Mouse (Mus musculus): ENCODE data around the gene Kcnma1. TPM values are rescaled to one million over a fixed set of nuclear protein-coding genes. Genes with fewer than 3 reads are reported as not detected.

Gene Kcnma1
- polyA plus RNA-seq, 1 experiment from 2014 or later = 0.62 TPM

DNA sequence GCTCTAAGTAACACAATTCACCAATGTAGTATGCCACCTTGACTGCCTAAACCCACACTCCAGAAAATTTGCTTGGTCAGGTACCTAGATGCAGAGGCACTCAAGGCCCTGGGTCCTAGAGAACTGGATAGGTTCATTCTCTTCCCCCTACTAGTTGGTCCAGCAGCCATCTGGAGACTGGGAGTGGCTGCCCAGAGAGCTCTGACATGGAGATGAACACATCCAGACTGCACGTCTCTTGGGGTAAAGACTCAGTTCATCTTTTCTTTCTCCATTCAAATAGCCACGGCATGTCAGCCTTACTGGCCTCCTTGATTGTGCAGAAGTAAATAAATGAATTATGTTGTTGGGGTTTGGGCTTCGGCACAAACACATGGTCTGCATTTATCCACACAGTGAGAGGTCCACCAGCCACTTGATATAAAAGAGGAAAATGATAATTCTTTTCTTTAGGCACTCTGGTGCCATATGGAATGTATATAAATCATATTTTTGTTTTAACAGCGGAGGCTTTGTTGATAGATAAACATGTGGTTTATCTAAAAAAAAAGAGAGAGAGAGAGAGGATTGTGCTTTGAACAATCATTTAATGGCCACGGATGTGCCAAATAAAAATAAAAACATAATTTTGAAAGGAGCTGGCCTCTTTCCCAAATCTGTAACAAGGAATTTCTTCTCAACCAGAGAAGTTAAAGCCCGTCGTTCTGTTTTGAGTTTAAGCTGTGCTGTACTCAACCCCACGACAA lies 520.4 kb downstream of the Kcnma1 start:
- no peak for ATAC-seq

DNA sequence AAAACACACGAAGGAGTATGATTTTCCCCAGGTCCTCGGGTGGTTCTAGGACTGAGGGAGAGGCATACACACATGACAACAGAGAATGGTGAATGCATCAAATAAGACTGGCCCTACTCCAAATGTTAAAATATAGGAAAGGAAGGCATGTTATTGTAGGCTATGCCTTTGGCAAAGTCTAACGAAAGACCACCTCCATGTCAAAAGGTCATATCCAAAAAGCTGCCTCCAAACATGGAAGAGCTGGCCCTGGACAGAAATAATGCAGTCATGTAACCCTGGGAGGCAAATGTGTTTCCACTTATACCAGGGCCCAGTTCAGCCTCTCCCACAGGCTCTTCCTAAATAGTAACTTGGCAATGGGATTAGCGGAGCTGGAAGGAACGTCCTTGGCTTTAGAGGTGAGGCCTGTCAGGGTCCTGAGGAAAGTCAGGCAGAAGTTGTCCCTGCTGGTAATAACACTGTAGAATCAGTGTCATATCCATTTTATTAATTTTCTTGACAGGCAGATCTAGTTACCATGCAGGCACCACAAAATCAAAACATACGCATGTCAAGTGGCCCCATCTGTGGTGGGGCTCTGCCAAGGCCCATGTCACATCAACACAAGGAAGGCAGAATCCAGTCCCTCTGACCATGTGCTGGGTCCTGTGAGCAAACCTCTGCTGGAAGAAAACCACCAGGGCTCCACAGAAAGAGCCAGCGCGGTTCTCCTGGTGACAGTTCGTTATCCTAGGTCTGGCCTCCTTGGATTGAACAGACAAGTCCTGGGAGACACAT lies 521.5 kb downstream of the Kcnma1 start:
- H3K27me3 ChIP-seq (replicated peaks; ENCODE audit: insufficient read depth, low read length) = no peaks in the 10 kb centered on the region
- H3K4me3 ChIP-seq (ENCODE audit: low read depth, low read length) = no peak overlapping the region
- peak; percentile 50 for ATAC-seq
- peak overlapping the region; percentile 11; the same call in 1 of the 2 replicates for H3K27ac ChIP-seq (ENCODE audit: low read length)
- no peaks in the 10 kb centered on the region for H3K4me1 ChIP-seq (ENCODE audit: insufficient read depth, low read depth, low read length)
- H3K36me3 ChIP-seq (ENCODE audit: insufficient read depth, low read length) = no peaks in the 10 kb centered on the region
- TF ChIP-seq EP300 (IDR thresholded peaks at IDR 0.05) = no peak
- TF ChIP-seq CTCF (IDR thresholded peaks at IDR 0.05) = no peak
- DNase-seq (ENCODE audit: low spot score) = peak; percentile 17
- no peak overlapping the region for H3K9ac ChIP-seq (replicated peaks; ENCODE audit: low read depth)
- WGBS = 60% methylated on average over 9 of the region's 9 CpGs
- H3K4me2 ChIP-seq (replicated peaks; ENCODE audit: low read depth, low read length) = no peak overlapping the region
- no peaks in the 10 kb centered on the region for H3K9me3 ChIP-seq (ENCODE audit: low read length)

More for the DNA sequence above, 520.4 kb downstream of the Kcnma1 start:
- H3K4me2 ChIP-seq (replicated peaks; ENCODE audit: low read depth, low read length) = no peak overlapping the region
- no peak for DNase-seq (ENCODE audit: low spot score)
- H3K9ac ChIP-seq (replicated peaks; ENCODE audit: low read depth) = no peak overlapping the region
- H3K36me3 ChIP-seq (ENCODE audit: insufficient read depth, low read length) = no peaks in the 10 kb centered on the region
- H3K27me3 ChIP-seq (replicated peaks; ENCODE audit: insufficient read depth, low read length) = no peaks in the 10 kb centered on the region
- no peaks in the 10 kb centered on the region for H3K9me3 ChIP-seq (ENCODE audit: low read length)
- H3K27ac ChIP-seq (ENCODE audit: low read length) = no peak overlapping the region
- no peak for TF ChIP-seq CTCF (IDR thresholded peaks at IDR 0.05)
- 57% methylated on average over 8 of the region's 8 CpGs for WGBS
- H3K4me1 ChIP-seq (ENCODE audit: insufficient read depth, low read depth, low read length) = no peaks in the 10 kb centered on the region
- no peak overlapping the region for H3K4me3 ChIP-seq (ENCODE audit: low read depth, low read length)

GRCm38 (mm10) chr14:23491359-23491758 lies 522.9 kb downstream of the Kcnma1 start:
- Histone ChIP-seq H3K9me3 (ENCODE audit: low read length) (no peaks in the 10 kb centered on the region), H3K27ac (ENCODE audit: low read length) (no peak overlapping the region), H3K4me2 (replicated peaks; ENCODE audit: low read depth, low read length) (no peak overlapping the region), H3K27me3 (replicated peaks; ENCODE audit: insufficient read depth, low read length) (no peaks in the 10 kb centered on the region), H3K4me1 (ENCODE audit: insufficient read depth, low read depth, low read length) (no peaks in the 10 kb centered on the region), H3K4me3 (ENCODE audit: low read depth, low read length) (no peak overlapping the region), H3K9ac (replicated peaks; ENCODE audit: low read depth) (no peak overlapping the region), H3K36me3 (ENCODE audit: insufficient read depth, low read length) (no peaks in the 10 kb centered on the region)
- WGBS = 11% methylated on average over 2 of the region's 2 CpGs
- DNase-seq (ENCODE audit: low spot score) = peak; percentile 61
- TF ChIP-seq CTCF (IDR thresholded peaks at IDR 0.05) = no peak
- TF ChIP-seq EP300 (IDR thresholded peaks at IDR 0.05) = peak; percentile 65
- peak; percentile 65 for ATAC-seq

DNA sequence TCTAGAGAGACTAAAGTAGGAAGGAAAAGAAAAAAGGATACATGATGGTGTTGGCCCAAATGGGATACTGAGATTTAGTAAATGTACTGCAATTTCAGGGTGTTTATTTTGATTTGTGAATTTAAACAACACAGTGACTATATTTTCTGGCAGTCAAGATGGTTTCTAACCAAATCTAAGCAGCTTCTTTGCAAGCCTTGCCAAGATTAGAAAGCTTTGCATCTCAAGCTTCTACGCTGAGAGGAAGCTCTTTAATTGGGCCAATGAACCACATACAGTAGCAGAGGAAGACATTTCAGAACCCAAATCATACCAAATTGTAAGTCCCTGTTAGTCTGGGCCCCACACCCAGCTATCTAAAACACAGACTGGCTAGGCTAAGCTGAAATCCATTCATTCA lies 527.6 kb downstream of the Kcnma1 start:
- TF ChIP-seq EP300 (IDR thresholded peaks at IDR 0.05) (no peak), CTCF (IDR thresholded peaks at IDR 0.05) (no peak)
- no peak for ATAC-seq
- H3K9me3 ChIP-seq (ENCODE audit: low read length) = no peaks in the 10 kb centered on the region

DNA sequence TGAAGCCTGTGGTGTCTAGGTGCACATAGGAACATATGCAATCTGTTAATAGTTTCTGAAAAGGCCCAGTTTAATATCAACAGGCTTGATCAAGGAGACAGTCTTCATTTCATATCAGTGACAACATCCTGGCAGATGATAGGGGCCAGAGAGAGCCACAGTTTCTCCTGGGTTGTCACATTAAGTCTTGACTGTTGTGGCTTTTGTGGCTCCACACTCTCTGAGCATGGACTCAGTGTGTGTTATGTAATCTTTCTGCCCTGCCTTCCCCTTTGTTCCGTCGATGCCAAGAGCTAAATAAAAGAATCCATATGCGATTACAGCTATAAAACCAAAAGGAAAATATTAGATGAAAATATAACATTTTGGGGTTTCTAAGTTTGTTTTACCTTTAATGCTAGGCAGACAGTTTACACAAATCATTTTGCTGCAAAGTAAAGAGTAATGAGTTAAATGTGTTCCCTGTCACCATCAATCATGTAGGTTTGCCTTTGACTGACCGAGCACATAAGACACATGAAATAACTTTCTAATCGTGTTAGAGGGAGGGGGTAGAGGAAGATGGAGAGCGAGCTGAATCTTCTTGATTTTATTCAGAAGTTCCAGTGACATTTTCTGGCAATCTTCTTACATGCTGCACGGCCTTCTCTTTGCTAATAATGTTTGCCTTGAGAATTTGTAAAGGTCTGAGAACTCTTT lies 528.3 kb downstream of the Kcnma1 start:
- TF ChIP-seq CTCF (IDR thresholded peaks at IDR 0.05) = no peak
- H3K9me3 ChIP-seq (ENCODE audit: low read length) = no peaks in the 10 kb centered on the region
- H3K4me3 ChIP-seq (ENCODE audit: low read depth, low read length) = no peak overlapping the region
- ATAC-seq (no peak), DNase-seq (ENCODE audit: low spot score) (no peak)
- WGBS = 53% methylated on average over 7 of the region's 7 CpGs
- H3K27ac ChIP-seq (ENCODE audit: low read length) = no peak overlapping the region
- H3K4me1 ChIP-seq (ENCODE audit: insufficient read depth, low read depth, low read length) = no peaks in the 10 kb centered on the region
- no peak overlapping the region for H3K9ac ChIP-seq (replicated peaks; ENCODE audit: low read depth)
- H3K27me3 ChIP-seq (replicated peaks; ENCODE audit: insufficient read depth, low read length) = no peaks in the 10 kb centered on the region
- H3K36me3 ChIP-seq (ENCODE audit: insufficient read depth, low read length) = no peaks in the 10 kb centered on the region
- H3K4me2 ChIP-seq (replicated peaks; ENCODE audit: low read depth, low read length) = no peak overlapping the region

More for the DNA sequence above, 527.6 kb downstream of the Kcnma1 start:
- DNase-seq (ENCODE audit: low spot score) = no peak
- H3K4me1 ChIP-seq (ENCODE audit: insufficient read depth, low read depth, low read length) = no peaks in the 10 kb centered on the region
- no peak overlapping the region for H3K9ac ChIP-seq (replicated peaks; ENCODE audit: low read depth)
- no peak overlapping the region for H3K4me3 ChIP-seq (ENCODE audit: low read depth, low read length)
- H3K27me3 ChIP-seq (replicated peaks; ENCODE audit: insufficient read depth, low read length) = no peaks in the 10 kb centered on the region
- 66% methylated on average over 1 of the region's 1 CpGs for WGBS
- no peak overlapping the region for H3K27ac ChIP-seq (ENCODE audit: low read length)
- no peak overlapping the region for H3K4me2 ChIP-seq (replicated peaks; ENCODE audit: low read depth, low read length)
- no peaks in the 10 kb centered on the region for H3K36me3 ChIP-seq (ENCODE audit: insufficient read depth, low read length)

DNA sequence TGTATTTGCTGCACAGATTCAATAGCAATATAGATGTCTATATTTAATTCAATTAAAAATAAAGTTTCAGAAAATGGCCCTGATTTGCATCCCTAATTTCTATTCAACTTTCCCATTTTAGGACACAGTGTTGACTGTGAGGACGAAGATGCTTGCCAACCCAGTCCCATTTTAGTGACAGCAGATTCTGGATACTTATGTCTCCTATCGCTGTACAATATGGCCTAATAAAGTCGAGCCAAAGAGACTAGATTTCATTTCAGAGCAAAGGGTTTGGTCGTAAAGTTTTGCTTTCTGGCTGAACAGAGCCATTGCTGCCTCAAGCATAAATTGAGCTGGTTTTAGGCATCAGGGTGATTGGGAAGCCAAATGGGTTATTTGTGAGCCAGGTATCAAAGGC lies 539.2 kb downstream of the Kcnma1 start:
- Histone ChIP-seq H3K27ac (ENCODE audit: low read length) (no peak overlapping the region), H3K4me2 (replicated peaks; ENCODE audit: low read depth, low read length) (no peak overlapping the region), H3K36me3 (ENCODE audit: insufficient read depth, low read length) (no peaks in the 10 kb centered on the region), H3K4me1 (ENCODE audit: insufficient read depth, low read depth, low read length) (no peaks in the 10 kb centered on the region), H3K9ac (replicated peaks; ENCODE audit: low read depth) (no peak overlapping the region), H3K4me3 (ENCODE audit: low read depth, low read length) (no peak overlapping the region), H3K9me3 (ENCODE audit: low read length) (no peaks in the 10 kb centered on the region), H3K27me3 (replicated peaks; ENCODE audit: insufficient read depth, low read length) (no peaks in the 10 kb centered on the region)
- 84% methylated on average over 4 of the region's 4 CpGs for WGBS
- DNase-seq (ENCODE audit: low spot score) (no peak), ATAC-seq (no peak)
- TF ChIP-seq CTCF (IDR thresholded peaks at IDR 0.05) = no peak
- TF ChIP-seq EP300 (IDR thresholded peaks at IDR 0.05) = no peak

All from lung, postnatal 0 days (tissue).